Mouse (Mus musculus) large intestine, adult 2 months (tissue): ENCODE measurements around the gene Psg29. TPM values are rescaled to one million over a fixed set of nuclear protein-coding genes. Genes with fewer than 3 reads are reported as not detected.

ENCODE experiments used
- DNase-seq: peaks from one replicate; pipeline ENCODE4 v3.0.0-alpha.2; 2012; ENCODE audit warnings: low read depth, low spot score
- WGBS: fragments of 180-500 bp; shearing (Covaris S2); methylation state at CpG from one replicate; pipeline ENCODE4 v1.1.7; 2018; 5-methylcytosine and 5-hydroxymethylcytosine counted together
- polyA plus RNA-seq: library from polyadenylated mRNA; depleted of rRNA; stranded (reverse); fragments of >200 nt; gene quantifications from 2 replicates; pipeline ENCODE4 v1.2.3, GENCODE M21; 2012; rRNA removed

Gene Psg29
- not detected in 2 replicates for polyA plus RNA-seq

GRCm38 (mm10) chr7:17203177-17203576, at the start of gene Psg29:
Gene Psg29 (plus strand): TSS chr7:17203477.
- DNase-seq: no peak

- 17% methylated on average over 2 of the region's 2 CpGs for WGBS
- no peak for DNase-seq
These were observed 47.6 kb upstream of the Psg29 start for GRCm38 (mm10) chr7:17155634-17156033.

GRCm38 (mm10) chr7:17156885-17157677, 46.2 kb upstream of the Psg29 start:
- 54% methylated on average over 3 of the region's 3 CpGs for WGBS
- DNase-seq: no peak

- 59% methylated on average over 7 of the region's 7 CpGs for WGBS
- no peak for DNase-seq
These were observed 44.3 kb upstream of the Psg29 start for GRCm38 (mm10) chr7:17159011-17159410.

GRCm38 (mm10) chr7:17171827-17172226, 31.4 kb upstream of the Psg29 start:
- DNase-seq: no peak
- WGBS: 82% methylated on average over 4 of the region's 4 CpGs

GRCm38 (mm10) chr7:17205530-17206184, 2.4 kb downstream of the Psg29 start:
- DNase-seq: no peak
- 59% methylated on average over 3 of the region's 3 CpGs for WGBS

Other genes with a start within 250 kb of the Psg29 start
- gene Pnmal1, start 243.8 kb upstream of the Psg29 start, polyA plus RNA-seq: 0.22 and 0.43 TPM in 2 replicates
- 0.15 and 0.16 TPM in 2 replicates for gene Gm42372, start 220.4 kb upstream of the Psg29 start, polyA plus RNA-seq
- 1.0 and 1.1 TPM in 2 replicates for gene Ccdc8, start 210.8 kb upstream of the Psg29 start, polyA plus RNA-seq
- 198 and 205 TPM in 2 replicates for gene Ppp5c, start 175.6 kb upstream of the Psg29 start, polyA plus RNA-seq
- 0.70 and 0.71 TPM in 2 replicates for gene Hif3a, start 141.1 kb upstream of the Psg29 start, polyA plus RNA-seq
- gene Psg16, start 129.4 kb upstream of the Psg29 start, polyA plus RNA-seq: 0.02 TPM in 1 of 2 replicates, not detected in the other
- not detected in 2 replicates for gene Ceacam3, start 53.2 kb upstream of the Psg29 start, polyA plus RNA-seq